Mouse (Mus musculus) CH12.LX (cell line): ENCODE measurements around the gene Myo5a. TPM values are rescaled to one million over a fixed set of nuclear protein-coding genes. Genes with fewer than 3 reads are reported as not detected.

Experiments
- DNase-seq: peaks from one replicate; pipeline ENCODE4 v3.0.0-alpha.2; 2013; ENCODE audit errors: extremely low read depth
- H3K27ac ChIP-seq: 2 replicates; pipeline ENCODE4 v1.5.1; 2012; ENCODE audit warnings: low read depth, mild to moderate bottlenecking, control low read depth, moderate library complexity; ENCODE audit not compliant: insufficient read depth
- H3K27me3 ChIP-seq: replicated peaks from 2 replicates; pipeline ENCODE3; 2012; ENCODE audit warnings: inconsistent platforms
- H3K36me3 ChIP-seq, 2 experiments: replicated peaks in 1 of 2; 2 replicates each; pipeline versions ENCODE3 to v1.6.1; 2012; ENCODE audit warnings: inconsistent platforms in 1 of 2, low read length in 1 of 2, mild to moderate bottlenecking in 1 of 2, mixed read lengths in 1 of 2, moderate library complexity in 1 of 2; ENCODE audit not compliant: control insufficient read depth in 1 of 2, insufficient read depth in 1 of 2
- H3K4me1 ChIP-seq, 2 experiments: 2 replicates each; pipeline ENCODE4 v1.6.1; 2012; ENCODE audit warnings: inconsistent platforms in 1 of 2, moderate library complexity in 1 of 2; ENCODE audit not compliant: insufficient read depth in 2 of 2, control insufficient read depth in 1 of 2
- H3K4me2 ChIP-seq: 2 replicates; pipeline ENCODE4 v1.6.1; 2012; ENCODE audit warnings: low read depth, mild to moderate bottlenecking, control low read depth; ENCODE audit not compliant: poor library complexity, insufficient read depth, severe bottlenecking
- H3K4me3 ChIP-seq, 3 experiments: fragments of 150-350 bp in 1 of 3; sonication (generic) in 1 of 3; replicated peaks in 1 of 3; 2 replicates each; pipeline versions ENCODE3 to v1.5.1; 2011 to 2012; ENCODE audit warnings: low read depth in 2 of 3, low read length in 2 of 3, mild to moderate bottlenecking in 2 of 3, moderate library complexity in 2 of 3, control low read depth in 1 of 3, improper control_type of control experiment in 1 of 3, inconsistent platforms in 1 of 3, mixed read lengths in 1 of 3; ENCODE audit not compliant: poor library complexity in 1 of 3
- H3K79me2 ChIP-seq: replicated peaks from 2 replicates; pipeline ENCODE4 v1.6.1; 2012; ENCODE audit warnings: mild to moderate bottlenecking, moderate library complexity; ENCODE audit not compliant: control insufficient read depth, poor library complexity, insufficient read depth, severe bottlenecking; ENCODE audit errors: extremely low read depth
- H3K9ac ChIP-seq: 2 replicates; pipeline ENCODE4 v1.6.1; 2012; ENCODE audit warnings: low read depth, mild to moderate bottlenecking, control low read depth, moderate library complexity; ENCODE audit not compliant: insufficient read depth
- H3K9me3 ChIP-seq: replicated peaks from 2 replicates; pipeline ENCODE3; 2012; ENCODE audit warnings: low read length, inconsistent platforms, mixed read lengths
- BHLHE40 ChIP-seq: IDR thresholded peaks from 2 replicates; pipeline ENCODE4 v1.6.1; 2011; ENCODE audit warnings: mild to moderate bottlenecking, low read depth, low read length, improper control_type of control experiment
- CHD1 ChIP-seq: IDR thresholded peaks from 2 replicates; pipeline ENCODE4 v1.6.1; 2012; ENCODE audit warnings: low read depth, low read length, improper control_type of control experiment, inconsistent platforms
- E2F4 ChIP-seq: IDR thresholded peaks from 2 replicates; pipeline ENCODE4 v1.6.1; 2011; ENCODE audit warnings: low read depth, low read length, improper control_type of control experiment; ENCODE audit not compliant: insufficient replicate concordance
- EP300 ChIP-seq: IDR thresholded peaks from 2 replicates; pipeline ENCODE4 v1.6.1; 2011; ENCODE audit warnings: low read length, improper control_type of control experiment
- ETS1 ChIP-seq: conservative IDR thresholded peaks from 2 replicates; pipeline ENCODE4 v1.6.1; 2012; ENCODE audit warnings: low read depth, mild to moderate bottlenecking, inconsistent platforms, low read length, improper control_type of control experiment, moderate library complexity
- JUN ChIP-seq: IDR thresholded peaks from 2 replicates; pipeline ENCODE4 v1.6.1; 2011; ENCODE audit warnings: low read depth, mild to moderate bottlenecking, low read length, improper control_type of control experiment, moderate library complexity; ENCODE audit not compliant: insufficient read depth
- KAT2A ChIP-seq: IDR thresholded peaks from 2 replicates; pipeline ENCODE4 v1.6.1; 2012; ENCODE audit warnings: low read length, improper control_type of control experiment, inconsistent platforms; ENCODE audit not compliant: insufficient replicate concordance
- MAX ChIP-seq: IDR thresholded peaks from 2 replicates; pipeline ENCODE4 v1.6.1; 2011; ENCODE audit warnings: low read length, improper control_type of control experiment
- MEF2A ChIP-seq: IDR thresholded peaks from 2 replicates; pipeline ENCODE4 v1.6.1; 2014; ENCODE audit warnings: low read depth, mild to moderate bottlenecking, inconsistent platforms, low read length, improper control_type of control experiment, borderline replicate concordance
- NELFE ChIP-seq: IDR thresholded peaks from 2 replicates; pipeline ENCODE4 v1.6.1; 2011; ENCODE audit warnings: low read depth, low read length, improper control_type of control experiment
- NRF1 ChIP-seq: IDR thresholded peaks from 2 replicates; pipeline ENCODE4 v1.6.1; 2014; ENCODE audit warnings: low read depth, mild to moderate bottlenecking, inconsistent platforms, low read length, improper control_type of control experiment, moderate library complexity
- POLR2AphosphoS2 ChIP-seq: IDR thresholded peaks from 2 replicates; pipeline ENCODE4 v1.6.1; 2011; ENCODE audit warnings: low read depth, low read length, improper control_type of control experiment
- RAD21 ChIP-seq: IDR thresholded peaks from 2 replicates; pipeline ENCODE4 v1.6.1; 2011; ENCODE audit warnings: low read depth, mild to moderate bottlenecking, low read length, improper control_type of control experiment, moderate library complexity
- USF1 ChIP-seq: IDR thresholded peaks from 2 replicates; pipeline ENCODE4 v1.6.1; 2014; ENCODE audit warnings: low read depth, mild to moderate bottlenecking, inconsistent platforms, low read length, improper control_type of control experiment
- dilution Hi-C: fragments of 300-500 bp; cut with MboI; formaldehyde crosslinking; loops from 2 replicates; pipeline ENCODE4 v1.14.3; 2020; ENCODE audit warnings: low sequenced_read_pairs; ENCODE audit not compliant: extremely low pct_unique_long_range_greater_than_20kb, extremely low pct_ligation_motif_present
- in situ Hi-C: fragments of 300-500 bp; cut with MboI; formaldehyde crosslinking; loops from 3 replicates; pipeline ENCODE4 v1.14.3; 2019; ENCODE audit warnings: low sequenced_read_pairs, low pct_ligation_motif_present, low pct_unique_long_range_greater_than_20kb, mixed read lengths
- polyA plus RNA-seq: library from polyadenylated mRNA; unstranded; fragments of >175 nt; gene quantifications from 2 replicates; pipeline ENCODE4 v1.2.1, GENCODE M21; 2012; ENCODE audit warnings: low read depth; ENCODE audit not compliant: insufficient read length
- total RNA-seq, 2 experiments: library from RNA; depleted of rRNA; stranded (reverse); fragments of 300-350 nt in 1 of 2; fragments of >200 nt in 1 of 2; gene quantifications; 2 replicates each; pipeline ENCODE4 v1.2.3; 2012 to 2014

The Myo5a gene
- total and polyA plus RNA-seq, 3 experiments: 55.0 to 107 (median 66.6) TPM

DNA sequence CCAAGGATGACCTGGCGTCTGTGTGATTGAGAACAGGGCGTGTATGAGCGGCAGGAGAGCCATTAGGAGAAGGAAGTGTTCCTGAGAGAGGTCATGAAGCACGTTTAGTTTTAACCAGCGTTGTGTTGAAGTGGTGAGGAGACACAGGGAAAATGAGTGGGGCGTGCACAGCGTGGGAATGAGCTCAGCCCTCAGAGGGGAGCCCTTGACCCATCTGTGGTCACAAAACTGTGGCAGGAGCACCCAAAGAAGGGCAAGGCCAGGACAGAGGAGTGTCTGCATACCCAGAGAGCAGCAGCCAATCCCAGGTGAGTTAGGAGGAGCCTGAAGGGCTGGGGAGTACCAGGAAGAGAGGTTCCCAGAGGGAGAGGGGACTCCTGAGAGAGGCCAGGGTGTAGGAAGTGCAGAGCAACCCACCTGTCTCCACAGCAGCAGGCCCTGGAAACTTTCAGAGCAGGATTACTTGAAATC lies 163.5 kb downstream of the Myo5a start:
- Histone ChIP-seq H3K9me3 (no peaks in the 10 kb centered on the region), H3K4me3 (no peak overlapping the region), H3K4me2 (no peak overlapping the region), H3K4me1 (no peaks in the 10 kb centered on the region), H3K27ac (no peak overlapping the region), H3K27me3 (no peaks in the 10 kb centered on the region), H3K79me2 (no peaks in the 10 kb centered on the region), H3K36me3 (no peaks in the 10 kb centered on the region), H3K9ac (no peak overlapping the region)
- TF ChIP-seq JUN (no peak), USF1 (no peak), BHLHE40 (no peak), CHD1 (no peak)
- DNase-seq: no peak
- dilution Hi-C loops: no loop called here
- in situ Hi-C loops: no loop called here

DNA sequence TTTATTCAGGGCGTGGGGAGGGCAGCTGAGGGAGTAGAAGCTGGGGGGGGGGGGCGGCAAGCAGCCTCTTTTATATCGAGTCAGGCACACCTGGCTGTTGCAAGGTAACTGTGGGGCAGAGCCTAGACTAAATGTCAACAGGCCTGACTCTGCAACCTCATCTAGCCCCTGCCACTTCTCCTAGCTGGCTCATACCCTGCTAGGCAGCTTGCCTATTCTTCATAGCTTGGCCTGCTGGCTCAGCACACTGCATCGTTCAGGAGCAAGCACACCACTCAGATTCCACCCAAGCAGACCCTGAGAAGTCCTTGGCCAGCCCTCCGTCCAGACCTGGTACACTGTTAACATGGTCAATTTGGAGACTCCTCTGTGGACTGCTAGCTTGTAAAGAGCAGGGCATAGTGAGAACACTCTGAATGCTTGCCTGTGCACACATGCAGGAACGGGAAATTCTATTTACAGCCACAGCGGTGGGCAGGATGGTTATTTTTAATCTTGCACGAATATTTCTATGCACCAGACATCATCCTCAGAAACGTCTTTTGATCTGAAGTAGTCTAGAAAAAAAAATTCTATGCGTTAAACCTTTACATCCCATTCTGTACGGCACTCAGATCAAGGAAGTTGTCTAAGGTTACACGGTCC lies 164.3 kb downstream of the Myo5a start:
- no peaks in the 10 kb centered on the region for H3K27me3 ChIP-seq
- H3K79me2 ChIP-seq: no peaks in the 10 kb centered on the region
- no peak overlapping the region for H3K27ac ChIP-seq
- no peak overlapping the region for H3K9ac ChIP-seq
- H3K36me3 ChIP-seq: no peaks in the 10 kb centered on the region
- no peaks in the 10 kb centered on the region for H3K4me1 ChIP-seq
- H3K9me3 ChIP-seq: peaks cover 2% of the 10 kb centered on the region
- no peak for TF ChIP-seq NELFE
- TF ChIP-seq USF1: no peak
- no peak for TF ChIP-seq RAD21
- TF ChIP-seq, all 38 proteins: peak for 0
- no peak overlapping the region for H3K4me2 ChIP-seq
- dilution Hi-C loops (no loop called here), in situ Hi-C loops (no loop called here)
- H3K4me3 ChIP-seq: no peak overlapping the region
- no peak for DNase-seq

- Histone ChIP-seq H3K9me3 (peaks cover 2% of the 10 kb centered on the region), H3K4me1 (no peaks in the 10 kb centered on the region), H3K9ac (no peak overlapping the region), H3K27me3 (no peaks in the 10 kb centered on the region), H3K36me3 (no peaks in the 10 kb centered on the region), H3K79me2 (no peaks in the 10 kb centered on the region), H3K4me2 (no peak overlapping the region), H3K4me3 (no peak overlapping the region), H3K27ac (no peak overlapping the region)
- dilution Hi-C loops (no loop called here), in situ Hi-C loops (no loop called here)
- DNase-seq: no peak
- TF ChIP-seq POLR2AphosphoS2 (no peak), KAT2A (no peak), EP300 (no peak), MEF2A (no peak), MAX (no peak), BHLHE40 (no peak), ETS1 (no peak), NRF1 (no peak), RAD21 (no peak), E2F4 (no peak)
- TF ChIP-seq, all 38 proteins: peak for 0
Measured at GRCm38 (mm10) chr9:75235696-75236095, 164.9 kb downstream of the Myo5a start.
